Mouse (Mus musculus) adrenal gland, adult 8-10 months (tissue): ENCODE results near the gene Cnppd1. TPM values are rescaled to one million over a fixed set of nuclear protein-coding genes. Genes with fewer than 3 reads are reported as not detected.
A peak's percentile ranks its signal among the peaks of the same experiment; 100 is the strongest.

Experiments used
- DNase-seq: peaks from one replicate; pipeline ENCODE4 v3.0.0; 2022
- total RNA-seq, 4 experiments: library from RNA; stranded (reverse); gene quantifications; 2 replicates each; pipeline ENCODE4 v1.2.4; 2022

Cnppd1 gene
- total RNA-seq = 10 to 100 TPM; 38.5 to 48.6 (median 43.4) TPM

DNA sequence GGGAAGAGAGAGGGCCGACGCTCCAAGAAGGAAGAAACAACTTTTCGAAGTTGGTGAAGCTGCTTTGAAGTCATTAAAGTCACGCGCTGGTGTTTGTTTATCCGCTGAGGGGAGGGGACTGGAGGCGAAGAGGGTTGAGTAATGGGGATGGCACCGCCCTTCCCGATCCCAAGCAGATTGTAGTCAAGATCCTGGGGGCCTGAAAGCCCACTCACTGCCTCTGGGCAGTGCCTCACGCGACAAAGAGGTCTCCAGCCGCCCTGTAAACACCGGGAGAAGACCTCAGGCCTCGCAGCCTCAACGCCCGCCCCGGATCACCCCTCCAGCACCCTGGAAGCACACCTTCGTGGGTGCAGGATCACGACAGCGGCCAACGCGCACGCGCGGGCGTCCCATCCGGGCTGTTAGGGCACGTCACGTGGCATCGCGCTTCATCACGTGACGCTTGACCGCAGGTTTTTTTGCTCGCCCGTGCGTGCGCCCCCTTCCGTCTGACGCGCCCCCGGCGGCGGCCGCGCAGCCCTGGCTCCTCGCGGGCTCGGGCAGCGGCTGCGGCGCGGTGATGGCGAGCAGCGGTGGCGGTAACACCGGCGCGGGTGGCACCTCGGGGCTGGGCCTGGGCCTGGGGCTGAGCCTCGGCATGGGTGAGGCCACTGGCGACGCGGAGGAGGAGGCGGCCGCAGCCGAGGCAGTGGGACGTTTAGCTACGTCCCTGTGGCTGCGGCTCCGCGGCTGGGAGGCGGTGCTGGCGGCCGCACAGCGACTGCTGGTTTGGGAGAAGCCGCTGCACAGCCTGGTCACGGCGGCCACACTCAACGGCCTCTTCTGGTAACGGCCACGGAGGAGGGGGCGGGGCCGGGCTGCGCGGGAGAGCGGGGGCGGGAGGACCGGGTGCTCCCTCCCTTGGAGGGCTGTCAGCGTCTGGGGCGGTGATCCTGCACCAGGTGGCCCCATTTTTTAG is at the start of gene Cnppd1, which contains the start of gene Retreg2:
TSS of gene Cnppd1 (minus strand) at position 411 of the 961 bp plus-strand sequence.
TSS of gene Retreg2 (plus strand) at position 478 of the 961 bp plus-strand sequence.
- peak; percentile 94 for DNase-seq

DNA sequence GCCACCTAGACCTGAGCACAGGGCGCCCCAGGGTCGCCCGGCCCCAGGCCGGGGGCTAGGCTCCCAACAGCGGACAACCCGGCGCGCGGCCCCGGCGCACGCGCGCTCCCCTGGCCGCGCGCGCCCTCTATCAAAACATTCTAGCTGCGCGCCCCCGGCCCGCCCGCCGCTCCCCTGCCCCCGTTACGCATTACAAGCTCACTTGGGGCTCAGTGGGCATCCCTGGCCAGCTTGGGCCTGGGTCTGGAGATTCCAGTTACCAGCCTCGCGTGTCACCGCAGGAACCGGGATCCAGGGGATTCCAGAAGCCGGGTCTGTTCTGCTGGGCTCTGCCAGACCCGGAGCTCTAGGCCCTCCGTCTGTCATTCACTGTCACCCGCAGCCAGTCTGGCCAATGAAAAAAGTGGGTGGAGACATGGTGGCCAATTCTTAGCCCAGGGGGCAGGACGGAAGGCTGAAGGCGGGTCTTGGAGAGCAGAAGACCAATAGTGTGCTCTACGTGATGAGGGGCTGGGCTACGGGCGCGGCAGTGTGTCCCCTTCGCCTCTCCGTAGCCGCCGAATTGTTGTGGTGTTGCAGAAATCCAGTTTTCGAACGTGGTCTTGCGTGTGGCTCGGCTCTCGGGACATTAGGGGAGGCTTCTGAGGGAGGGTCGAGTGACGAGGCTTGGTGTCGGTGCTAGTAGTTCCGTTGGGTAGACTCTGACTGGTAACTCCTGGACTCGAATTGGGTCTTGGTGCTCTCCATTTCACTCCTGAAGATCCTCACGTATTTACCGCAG is 49.3 kb upstream of the Cnppd1 start, which contains the start of the genes Ankzf1 and Atg9a:
TSS of gene Ankzf1 (plus strand) at position 530 of the 781 bp plus-strand sequence.
TSS of gene Atg9a (minus strand) at position 575 of the 781 bp plus-strand sequence.
- peak; percentile 98 for DNase-seq

DNA sequence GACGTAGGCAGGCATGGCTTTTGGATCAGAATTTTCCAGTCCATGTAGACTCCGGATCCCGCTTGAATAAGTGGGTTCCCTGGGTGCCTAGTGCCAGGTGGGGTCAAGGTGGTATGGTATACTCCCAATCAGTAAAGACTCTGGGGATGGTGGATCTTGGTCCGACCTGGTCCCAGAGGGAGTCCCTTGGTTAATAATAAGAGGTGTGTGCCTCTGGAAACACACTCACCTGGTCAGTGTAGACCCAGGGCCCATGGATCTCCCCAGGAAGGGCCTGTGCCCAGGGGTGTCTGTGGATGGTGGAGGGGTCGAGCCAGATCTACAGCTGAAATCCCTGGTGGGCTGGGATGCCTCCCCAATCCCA is 48.7 kb upstream of the Cnppd1 start:
- no peak for DNase-seq

DNA sequence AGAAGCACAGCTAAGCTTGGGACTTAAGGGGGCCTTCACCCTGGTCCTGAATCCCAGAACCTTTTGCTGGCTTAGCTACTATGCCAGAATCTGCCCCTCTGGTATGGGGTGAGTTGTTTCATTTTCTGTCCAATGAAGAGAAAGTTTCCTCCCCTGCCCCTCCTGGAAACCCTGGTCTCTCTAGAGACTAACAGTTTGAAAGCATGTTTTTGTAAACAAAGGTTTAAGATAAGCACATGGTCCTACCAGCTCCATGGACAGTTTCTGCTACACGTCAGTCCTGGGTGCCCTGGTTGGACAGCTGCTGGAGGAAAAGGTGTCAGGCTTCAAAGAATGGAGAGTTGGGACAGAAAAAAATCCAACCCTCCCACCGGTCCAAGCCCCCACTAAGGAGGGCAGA is 48.1 kb upstream of the Cnppd1 start:
- DNase-seq = no peak

DNA sequence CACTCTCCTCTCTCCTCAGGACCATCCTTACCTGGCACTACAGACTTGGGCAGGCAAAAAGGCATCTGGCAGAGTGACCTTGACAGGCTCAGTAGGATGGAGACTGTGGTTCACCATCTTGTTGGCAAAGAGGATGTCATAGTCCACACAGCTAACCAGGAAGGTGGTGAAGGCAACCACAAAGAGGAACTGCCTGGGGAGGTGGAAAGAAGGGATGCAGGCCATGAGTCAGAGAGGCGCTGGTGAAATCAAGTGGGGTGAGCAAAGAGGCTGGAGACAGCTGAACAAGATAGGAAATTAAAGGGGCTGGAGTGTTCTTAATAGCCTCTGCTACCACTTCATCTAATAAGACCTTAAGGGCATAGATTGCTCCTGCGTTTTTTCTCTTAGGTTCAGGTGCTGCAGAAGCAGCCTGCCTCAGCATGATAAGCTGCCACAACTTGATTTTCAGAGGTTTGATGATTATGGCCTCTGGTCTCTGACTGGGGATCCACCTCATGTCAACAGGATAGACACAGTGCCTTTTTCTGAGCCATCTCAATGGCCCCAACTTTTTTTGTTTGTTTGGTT is 45.5 kb upstream of the Cnppd1 start:
- DNase-seq = no peak

DNA sequence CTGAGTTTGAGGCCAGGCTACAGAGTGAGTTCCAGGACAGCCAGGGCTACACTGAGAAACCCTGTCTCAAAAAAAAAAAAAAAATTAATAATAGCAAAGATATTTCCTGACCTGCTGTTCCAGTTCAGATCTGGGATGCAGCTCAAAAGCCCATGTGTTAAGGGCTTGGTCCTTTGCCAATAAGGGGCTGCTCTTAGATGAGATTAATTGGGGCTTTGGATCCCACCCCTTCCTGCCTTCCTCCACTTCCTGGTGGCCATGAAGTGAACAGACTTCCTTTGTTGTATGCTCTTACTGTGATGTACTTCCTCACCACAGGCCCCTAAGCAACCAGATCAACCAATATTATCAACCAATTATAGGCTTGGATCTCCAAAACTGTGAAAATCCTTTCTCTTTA is 44.6 kb upstream of the Cnppd1 start:
- no peak for DNase-seq

DNA sequence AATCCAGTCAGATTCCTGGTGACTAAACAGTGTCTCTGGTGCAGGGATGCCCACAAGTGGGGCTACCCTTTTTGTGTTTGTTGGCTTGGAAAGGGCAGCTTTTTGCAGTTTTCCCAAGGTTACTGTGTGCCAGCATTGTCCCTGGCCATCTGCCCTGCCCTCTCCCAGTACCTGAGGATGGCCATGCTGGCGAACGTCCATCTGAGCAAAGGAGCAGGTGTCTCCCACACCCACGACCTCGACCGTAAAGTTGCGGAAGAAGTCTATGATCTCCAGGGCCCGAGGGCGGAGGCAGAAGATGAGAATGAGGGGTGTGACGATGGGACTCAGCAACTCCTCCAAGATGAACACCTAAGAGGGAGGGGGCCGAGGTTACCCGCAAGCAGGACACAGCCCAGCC is 43.0 kb upstream of the Cnppd1 start:
- no peak for DNase-seq

DNA sequence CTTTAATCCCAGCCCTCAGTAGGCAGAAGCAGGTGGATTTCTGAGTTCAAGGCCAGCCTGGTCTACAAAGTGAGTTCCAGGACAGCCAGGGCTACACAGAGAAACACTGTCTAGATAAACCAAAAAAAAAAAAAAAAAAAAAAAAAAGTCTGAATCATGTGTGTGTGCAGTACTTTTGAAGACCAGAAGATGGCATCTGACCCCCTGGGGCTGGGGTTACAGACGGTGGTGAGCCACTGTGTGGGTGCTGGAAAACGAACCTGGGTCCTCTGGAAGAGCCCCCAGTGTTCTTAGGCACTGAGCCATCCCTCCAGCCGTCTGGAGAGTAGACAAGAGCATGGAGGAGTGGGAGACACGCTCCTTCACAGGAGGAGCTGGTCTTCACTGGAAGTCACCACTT is 39.6 kb upstream of the Cnppd1 start:
- DNase-seq = no peak

DNA sequence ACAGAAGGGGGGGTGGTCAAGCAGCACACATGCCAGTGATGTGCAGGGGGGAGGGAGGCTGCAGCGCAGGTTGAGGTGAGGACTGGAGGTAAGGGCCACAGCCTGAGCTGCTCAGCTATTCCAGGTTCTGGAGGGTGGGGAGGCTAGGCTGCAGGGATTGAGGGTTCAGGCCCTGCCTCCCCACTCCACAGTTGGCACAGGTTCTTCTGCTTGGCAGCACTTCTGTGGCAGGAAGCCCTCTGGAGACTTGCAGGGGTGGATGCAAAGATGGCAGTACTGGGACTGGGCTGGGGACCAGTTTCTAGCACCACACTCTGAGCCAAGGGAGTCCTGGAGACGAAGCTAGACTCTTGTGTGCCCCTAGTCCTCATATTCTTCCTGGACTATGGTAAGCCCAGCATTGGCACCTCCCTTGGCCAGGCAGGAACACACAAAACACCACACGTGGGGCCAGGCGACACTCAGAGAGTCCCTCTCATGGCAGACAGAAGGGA is 38.9 kb upstream of the Cnppd1 start:
- DNase-seq = no peak

DNA sequence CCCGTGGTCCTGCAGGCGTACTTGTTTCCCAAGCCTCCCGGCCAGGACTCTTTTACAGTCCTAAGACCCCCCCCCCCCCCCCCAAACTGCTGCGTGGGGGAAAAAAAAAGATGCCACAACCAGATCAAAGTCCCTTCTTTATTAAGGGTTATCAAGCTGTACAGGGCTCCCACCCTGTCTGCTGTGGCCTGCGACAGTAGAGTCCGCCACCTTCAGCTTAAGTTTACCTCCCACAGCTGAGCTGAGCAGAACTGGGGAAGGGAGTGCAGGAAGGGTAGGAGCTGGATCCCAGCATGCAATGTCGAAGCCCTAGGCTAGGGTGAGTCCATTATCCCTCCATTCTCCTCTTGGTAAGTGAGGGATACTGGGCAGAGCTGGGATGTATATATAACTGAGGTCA is 38.2 kb upstream of the Cnppd1 start:
- no peak for DNase-seq

DNA sequence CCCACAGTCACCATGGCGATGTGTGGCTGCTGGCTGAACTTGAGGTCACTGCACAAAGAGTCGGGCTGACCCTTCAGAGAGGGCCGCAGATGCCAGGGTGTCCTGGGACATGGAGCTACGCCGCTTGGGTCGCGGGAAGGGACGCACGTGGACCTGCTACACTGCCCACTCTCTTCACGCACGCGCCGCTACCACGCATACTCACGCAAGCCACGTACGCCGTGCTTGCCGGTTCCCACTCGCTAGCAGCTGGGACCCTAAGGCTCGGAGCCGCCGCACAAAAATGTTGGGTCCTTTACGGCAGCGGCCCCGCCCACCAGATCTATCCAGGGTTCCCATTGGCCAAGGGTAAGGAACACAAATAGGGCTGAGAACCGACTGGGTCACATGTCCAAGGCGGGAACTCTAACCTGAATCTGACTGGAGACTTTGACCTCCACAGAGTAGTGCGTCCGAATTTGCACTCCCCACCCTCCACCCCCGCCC is 37.6 kb upstream of the Cnppd1 start, which contains the start of gene Abcb6:
TSS of gene Abcb6 (minus strand) at position 288 of the 486 bp plus-strand sequence.
- peak; percentile 85 for DNase-seq

DNA sequence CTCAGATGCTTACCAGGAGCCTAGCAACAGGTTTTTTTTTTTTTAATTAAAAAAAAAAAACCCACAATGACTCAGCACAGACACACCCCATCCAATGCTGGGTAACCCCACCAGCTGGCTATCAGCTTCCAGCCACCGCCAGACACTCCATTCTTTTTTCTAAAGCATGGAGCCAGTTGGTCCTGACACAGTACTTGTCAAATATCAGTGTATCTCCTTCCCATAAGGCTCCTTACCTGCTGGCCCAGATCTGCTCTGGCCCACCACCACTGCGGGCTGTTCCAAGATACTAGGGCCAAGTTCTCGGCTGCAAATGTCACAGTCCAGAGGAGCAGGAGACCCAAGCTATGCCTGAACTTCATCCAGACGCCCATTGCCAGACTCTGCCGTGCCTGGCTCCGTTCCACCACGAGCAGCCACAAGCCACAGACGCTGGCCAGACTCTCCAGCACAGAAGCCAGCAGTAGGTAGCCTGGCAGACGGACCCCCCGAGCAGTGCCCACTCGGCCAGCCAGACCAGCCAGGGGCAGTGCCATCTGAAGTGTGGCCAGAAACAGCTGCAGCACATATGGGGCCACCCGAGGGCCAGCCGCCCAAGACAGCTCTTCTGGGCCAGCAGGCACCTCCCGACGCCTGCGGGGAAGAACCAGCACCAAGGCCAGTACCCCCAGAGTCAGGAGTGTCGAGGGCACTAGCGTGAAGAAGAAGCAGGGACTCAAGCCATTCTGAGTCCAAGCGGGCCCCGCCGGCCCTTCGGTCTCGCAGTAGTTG is 37.0 kb upstream of the Cnppd1 start:
- DNase-seq = no peak

DNA sequence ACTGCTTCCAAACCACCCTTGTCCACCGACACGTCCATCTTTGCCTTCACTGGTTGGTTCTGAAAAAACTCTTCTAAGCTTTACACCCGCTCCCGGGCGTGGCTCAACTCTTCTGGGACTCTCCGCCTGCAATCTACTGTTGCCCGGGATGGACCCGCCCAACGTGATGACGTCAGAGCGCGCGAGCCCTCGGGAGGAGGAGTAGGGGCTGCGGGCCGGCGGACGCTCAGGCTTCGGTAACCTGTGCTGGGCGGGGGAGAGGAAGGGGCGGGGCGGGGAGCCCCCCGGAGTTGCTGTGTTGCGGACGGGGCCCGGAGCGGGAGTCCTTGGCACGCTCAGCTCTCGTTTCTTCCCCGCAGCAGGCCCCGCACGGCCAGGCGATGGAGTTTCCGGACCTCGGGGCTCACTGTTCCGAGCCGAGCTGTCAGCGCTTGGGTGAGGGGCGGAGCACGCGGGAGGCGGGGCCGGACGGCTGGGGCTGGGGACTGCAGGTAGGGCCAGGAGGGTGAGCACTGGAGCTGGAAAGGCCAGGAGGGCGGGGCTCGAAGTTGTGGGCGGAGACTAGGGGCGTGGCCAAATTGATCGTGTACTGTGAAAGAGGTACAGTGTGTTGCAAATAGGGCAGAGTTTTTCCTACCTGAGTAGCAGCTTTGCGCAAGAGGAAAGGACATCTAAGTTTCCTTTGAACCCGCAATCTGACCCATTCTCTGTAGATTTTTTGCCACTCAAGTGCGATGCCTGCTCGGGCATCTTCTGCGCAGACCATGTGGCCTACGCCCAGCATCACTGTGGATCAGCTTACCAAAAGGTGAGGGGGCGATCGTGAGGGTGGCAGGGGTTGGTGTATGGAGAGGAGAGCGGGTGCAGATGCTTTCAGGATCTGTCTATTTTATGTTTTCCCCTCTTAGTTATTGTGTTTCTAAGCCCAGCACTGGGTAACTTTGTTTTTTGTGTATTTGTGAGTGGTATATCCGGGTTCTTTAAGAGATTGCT is 26.3 kb upstream of the Cnppd1 start, which contains the start of gene Zfand2b:
TSS of gene Zfand2b (plus strand) at position 175 of the 993 bp plus-strand sequence.
- DNase-seq = peak; percentile 96

DNA sequence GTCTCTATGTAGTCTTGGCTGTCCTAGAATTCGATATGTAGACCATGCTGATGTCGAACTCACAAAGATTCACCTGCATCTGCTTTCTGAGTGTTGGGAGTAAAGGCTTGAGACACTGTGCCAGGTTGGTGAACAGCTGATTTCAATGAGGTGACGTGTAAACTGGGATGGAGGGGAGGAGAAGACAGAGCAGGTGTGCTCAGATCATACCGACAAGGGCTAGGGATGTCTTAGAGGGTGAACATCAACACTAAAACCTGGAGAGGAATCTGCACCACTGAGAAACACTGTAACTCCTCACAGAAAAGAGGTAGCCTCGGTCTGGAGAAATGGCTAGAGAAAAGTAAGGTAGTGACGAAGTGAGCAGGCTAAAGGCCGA is 25.6 kb upstream of the Cnppd1 start:
- no peak for DNase-seq

DNA sequence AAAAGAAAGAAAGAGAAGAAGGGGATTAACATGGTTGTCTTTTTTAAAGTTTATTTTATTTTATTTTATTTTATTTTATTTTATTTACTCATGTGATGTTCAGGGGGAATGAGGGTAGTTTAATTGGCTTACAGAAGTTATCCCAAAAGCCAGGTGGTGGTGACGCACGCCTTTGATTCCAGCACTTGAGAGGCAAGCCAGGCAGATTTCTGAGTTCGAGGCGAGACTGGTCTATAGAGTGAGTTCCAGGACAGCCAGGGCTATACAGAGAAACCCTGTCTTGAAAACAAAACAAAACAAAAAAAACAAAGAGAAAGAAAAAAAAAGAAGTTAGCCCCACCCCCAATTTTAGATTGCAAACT is 17.7 kb upstream of the Cnppd1 start:
- DNase-seq = no peak

DNA sequence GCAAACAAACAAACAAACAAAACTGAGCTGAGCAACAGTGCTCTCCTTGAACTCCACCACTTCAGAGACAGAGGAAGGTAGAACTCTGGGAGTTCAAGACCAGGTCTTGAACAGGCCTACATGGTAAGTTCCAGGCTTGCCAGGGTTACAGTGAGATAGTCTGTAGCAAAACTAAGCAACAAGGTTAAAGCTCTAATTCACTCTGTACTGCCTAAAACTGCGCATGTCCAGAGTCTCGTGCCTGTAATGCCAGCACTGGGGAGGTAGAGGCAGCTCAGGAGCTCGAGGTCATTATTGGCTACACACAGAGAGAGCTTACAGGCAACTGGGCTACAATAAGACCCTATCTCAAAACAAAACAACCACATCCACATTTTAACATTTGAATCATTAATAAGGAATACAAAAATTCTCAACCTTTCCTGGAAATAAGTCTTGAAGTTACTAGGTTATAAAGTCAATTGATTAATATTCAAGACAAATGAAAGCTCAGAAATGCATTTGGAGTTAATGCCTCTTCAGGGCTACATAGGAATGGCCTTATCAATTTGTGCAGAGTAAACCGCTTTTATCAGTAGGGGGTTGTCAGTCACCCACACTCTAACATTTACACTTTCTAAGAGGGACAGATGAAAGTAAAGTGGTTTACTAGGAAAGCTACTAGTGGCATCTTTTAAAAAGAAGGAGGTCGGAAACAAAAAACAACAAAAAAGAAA is 17.2 kb upstream of the Cnppd1 start:
- no peak for DNase-seq

DNA sequence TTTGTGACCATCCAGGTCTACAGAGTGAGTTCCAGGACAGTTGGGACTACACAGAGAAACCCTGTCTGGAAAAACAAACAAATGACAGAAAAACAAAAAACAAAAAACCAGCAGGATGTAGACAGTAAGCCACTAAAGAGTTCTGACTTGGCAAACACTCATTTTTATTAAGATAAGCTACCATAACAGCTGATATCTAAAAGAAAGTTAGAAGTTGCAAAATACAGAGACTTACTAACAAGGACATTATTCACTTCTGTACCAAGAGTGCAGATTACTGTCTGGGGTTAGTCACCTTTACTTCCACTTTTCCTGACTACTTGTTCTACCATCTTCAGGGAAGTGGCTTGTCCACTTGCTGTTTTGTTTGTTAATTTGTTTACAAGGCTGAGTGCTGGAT is 16.5 kb upstream of the Cnppd1 start:
- no peak for DNase-seq

DNA sequence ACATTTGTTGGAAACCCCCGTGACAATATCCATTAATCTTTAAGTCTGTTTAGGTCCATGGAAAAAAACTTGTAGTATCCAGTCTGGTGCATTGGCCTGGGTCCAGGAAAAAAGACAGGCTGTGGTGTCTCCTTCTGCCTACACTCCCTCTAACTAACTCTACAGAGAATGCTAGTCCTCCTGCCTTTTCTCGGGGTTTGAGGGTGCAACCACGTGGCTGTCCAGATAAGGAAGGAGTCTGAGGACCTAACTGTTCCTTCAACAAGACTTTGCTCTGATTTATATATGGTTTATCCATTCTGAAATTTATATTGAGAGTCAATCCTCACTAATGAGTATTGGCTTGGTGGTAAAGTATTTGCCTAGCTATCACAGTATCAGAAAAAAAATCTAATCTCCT is 13.3 kb upstream of the Cnppd1 start:
- no peak for DNase-seq

DNA sequence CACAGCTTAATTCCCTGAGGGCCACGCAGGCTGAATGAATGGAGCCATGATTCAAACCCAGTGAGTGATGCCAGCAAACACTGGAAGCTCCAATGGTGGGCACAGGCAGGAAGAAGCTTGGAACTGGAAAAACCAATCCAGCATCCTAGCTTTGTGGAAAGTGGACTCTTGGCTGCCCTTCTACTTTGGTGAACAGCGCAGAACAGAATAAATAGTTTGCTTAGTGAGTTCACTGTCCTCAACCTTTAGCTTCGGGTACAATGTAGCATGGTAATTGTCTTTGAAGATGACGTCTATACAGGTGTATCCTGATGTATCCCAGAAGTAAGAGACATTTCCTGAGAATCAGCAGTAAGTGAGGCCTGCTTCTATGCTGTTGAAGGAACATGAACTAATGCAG is 6.2 kb upstream of the Cnppd1 start:
- no peak for DNase-seq
